Mouse (Mus musculus): ENCODE data around the gene Snx29. TPM values are rescaled to one million over a fixed set of nuclear protein-coding genes. Genes with fewer than 3 reads are reported as not detected.

Snx29 gene
- total and polyA plus RNA-seq, 3 experiments = 6.5 to 19.4 (median 16.8) TPM

DNA sequence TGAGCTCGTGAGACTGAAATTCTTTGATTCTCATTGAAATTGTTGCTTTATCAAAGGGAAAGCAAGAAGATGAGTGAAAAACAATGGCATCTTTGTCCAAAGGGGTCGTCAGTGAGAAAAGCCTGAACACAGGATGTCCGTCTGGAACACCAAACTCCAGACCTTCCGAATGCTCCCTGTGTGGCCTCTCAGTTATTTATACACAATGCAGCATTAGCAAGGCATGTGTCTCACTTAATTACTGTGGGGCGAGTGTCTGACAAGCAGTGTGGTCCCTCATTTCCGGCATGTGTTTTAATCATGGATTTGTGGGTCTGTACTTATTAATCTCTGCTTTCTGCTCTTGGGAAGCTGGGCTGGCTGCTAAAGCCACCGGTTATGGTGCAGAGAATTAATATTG lies 275.1 kb downstream of the Snx29 start:
- no peak for DNase-seq

DNA sequence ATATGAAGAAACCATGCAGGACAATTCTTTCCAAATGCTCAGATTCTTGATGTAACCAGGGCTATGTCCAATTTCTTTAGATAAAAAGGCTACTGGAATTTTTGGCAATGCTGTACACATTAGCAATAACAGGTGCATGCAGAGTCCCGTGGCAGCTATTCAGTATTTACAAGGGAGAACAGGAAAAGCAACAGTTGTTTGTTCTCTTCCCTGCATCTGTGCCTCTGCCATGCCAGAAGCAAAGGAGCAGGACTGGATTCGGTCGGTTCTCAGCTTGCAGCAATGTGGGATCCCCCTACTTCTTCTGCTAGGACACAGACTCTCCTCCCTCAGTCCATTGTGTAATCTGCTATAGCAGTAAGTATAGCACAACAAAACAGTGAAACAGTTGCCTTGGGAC lies 276.8 kb downstream of the Snx29 start:
- DNase-seq = no peak

DNA sequence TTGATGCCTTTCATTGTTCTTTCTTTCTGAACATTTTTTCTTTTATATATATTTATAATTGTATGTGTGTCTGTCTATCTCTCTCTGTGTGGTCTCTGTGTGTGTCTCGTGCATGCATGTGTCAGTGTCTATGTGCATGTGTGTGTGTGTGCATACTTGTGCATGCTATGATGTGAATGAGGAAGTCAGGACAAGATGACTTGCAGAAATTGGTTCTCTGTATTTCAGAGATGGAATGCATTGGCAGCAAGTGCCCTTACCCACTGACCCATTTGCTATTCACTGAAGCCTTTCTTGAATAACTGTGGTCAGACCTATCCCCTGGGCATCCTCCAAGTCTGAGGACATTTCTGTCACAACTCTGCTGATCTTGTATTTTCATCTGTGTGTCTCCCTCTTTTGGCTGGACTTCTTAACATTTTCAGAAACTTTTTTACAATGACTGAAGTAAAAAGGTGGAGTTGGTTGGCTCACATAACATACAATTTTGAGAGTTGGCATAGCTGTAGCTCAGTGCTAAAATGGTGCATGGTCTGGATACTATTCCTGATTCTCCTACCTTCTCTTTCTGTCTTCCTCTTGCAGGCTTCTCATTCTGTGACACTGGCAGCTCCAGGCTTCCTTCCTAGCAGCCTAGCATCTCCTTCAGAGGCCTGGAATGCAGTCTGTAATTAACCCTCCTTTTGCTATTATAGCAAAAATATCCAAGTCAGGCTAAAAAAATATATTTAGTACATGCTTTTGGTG lies 278.8 kb downstream of the Snx29 start:
- DNase-seq = no peak

GRCm38 (mm10) chr16:11603667-11604422 lies 281.1 kb downstream of the Snx29 start:
- peak; percentile 18 for DNase-seq

- DNase-seq = no peak
Measured at GRCm38 (mm10) chr16:11612526-11613126, 289.9 kb downstream of the Snx29 start.

GRCm38 (mm10) chr16:11614401-11615014 lies 291.8 kb downstream of the Snx29 start:
- peak; percentile 68 for DNase-seq

DNA sequence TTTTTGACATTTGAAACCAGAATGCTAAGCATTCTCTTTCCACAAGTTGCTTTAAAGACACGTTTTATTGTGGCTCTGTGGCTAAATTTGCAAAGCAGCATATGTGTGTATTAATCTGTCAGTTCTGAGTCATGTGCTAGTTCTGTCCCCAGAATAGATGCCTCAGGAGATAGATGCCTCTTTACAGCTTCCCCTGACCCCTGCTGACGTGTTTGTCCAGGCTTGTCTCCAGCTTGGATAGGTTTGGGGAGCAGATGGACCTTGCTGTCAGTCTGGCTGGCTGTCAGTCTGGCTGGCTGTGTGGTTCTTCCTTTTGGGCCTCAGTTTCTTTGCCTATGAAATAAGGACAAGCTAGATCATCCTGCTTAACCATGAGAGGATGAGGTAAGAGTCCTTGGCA lies 292.9 kb downstream of the Snx29 start:
- peak; percentile 77 for DNase-seq

DNA sequence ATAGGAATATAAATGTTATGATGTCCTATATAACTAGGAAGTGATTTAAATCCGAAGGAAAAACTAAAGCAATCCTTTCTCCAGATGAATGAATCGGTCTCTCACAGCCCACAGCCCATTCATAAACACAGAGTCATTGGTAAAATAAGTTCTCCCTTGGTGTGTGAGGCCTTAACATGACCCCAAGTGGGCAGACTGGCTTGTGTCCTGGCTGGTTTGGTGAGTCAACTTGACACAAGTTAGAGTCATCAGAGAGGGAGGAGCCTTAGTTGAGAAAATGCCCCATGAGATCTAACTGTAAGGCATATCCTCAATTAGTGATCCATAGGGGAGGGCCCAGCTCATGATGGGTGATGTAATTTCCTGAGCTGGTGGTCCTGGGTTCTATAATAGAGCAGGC lies 297.2 kb downstream of the Snx29 start:
- no peak for DNase-seq

DNA sequence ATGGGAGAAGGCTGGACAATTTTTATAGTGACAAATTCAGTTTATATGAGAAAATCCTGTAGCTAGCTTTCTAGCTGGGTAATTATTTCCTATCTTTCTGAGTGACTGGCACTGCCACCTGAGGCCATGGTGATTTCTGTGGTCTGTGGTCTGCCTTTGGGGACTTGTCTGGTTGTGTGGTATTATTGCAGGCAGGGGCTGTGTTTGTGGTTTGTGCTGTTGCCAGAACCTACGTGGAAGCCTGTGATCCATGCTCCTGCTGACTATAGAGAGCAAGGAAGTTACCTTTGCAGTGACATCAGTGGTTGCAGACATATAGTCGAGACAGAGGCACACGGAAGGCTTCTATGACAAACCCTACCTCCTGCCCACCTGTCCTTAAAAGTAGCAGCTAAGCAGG lies 298.3 kb downstream of the Snx29 start:
- no peak for DNase-seq

- DNase-seq = no peak
Measured at GRCm38 (mm10) chr16:11621664-11622063, 299.0 kb downstream of the Snx29 start.

DNA sequence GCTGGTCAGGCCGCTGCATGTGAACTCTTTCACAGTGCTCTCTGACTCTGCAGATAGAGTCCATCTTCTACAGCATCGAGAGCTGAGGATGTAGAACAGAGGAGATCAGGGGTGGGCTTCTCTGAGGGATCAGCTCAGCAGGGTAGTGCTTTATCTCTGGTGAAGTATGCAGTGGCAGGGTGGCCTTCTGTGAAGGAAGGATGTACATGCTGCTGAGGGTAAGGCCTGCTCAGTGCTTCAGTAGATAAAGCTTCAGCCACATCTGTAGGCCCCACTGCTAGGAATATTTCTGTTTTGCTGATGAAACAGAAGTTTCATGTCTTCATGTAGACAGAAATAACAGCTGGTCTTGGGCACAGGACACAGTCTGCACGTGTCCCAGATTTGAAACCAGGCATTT lies 300.3 kb downstream of the Snx29 start:
- DNase-seq = no peak

- DNase-seq = no peak
Measured at GRCm38 (mm10) chr16:11624121-11624520, 301.4 kb downstream of the Snx29 start.

DNA sequence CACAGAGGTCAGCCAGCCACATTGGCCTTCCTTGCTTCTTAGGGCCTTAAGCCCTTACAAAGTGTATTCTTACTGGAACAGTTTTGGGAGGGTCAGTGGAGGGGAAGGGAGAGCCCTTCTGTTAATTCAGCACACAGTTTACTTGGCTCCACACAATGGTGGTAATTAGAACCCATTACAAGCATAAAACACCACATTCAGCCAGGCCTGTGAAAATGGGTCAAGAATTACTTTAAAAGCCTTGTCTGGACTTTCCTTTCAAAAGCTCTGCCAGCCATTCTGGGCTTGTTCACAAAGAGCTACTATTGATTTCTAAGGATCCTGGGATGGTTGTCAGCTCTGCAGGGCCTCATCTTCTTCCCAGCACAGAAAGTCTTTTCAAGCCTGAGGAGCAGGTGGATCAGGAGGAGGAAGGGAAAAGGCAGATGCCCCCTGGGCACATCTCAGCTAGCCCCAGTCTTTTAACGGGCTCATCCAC lies 303.3 kb downstream of the Snx29 start:
- DNase-seq = no peak

- no peak for DNase-seq
Measured at GRCm38 (mm10) chr16:11626616-11627015, 303.9 kb downstream of the Snx29 start.

GRCm38 (mm10) chr16:11627866-11628638 lies 305.3 kb downstream of the Snx29 start:
- no peak for DNase-seq

GRCm38 (mm10) chr16:11629704-11630103 lies 307.0 kb downstream of the Snx29 start:
- no peak for DNase-seq

DNA sequence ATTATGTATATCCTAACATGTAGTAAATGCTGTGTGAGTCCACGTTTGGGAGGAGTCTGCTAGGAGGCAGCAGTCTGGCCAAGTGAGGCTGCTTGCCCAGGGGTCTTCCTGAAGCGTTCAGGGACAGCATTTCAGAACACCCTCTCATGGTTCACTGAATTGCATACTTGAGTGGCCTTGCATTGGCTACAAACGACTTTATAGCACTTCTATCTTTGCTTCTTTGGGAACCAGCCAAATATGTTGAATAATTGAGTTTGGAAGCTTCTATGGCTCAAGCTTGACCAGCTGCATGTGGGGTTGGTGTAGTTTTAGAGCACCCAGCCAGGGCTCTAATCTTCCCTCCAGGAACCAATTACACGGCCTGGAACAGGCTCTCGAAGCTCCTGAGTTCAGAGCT lies 307.8 kb downstream of the Snx29 start:
- DNase-seq = no peak

GRCm38 (mm10) chr16:11632205-11632747 lies 309.6 kb downstream of the Snx29 start:
- no peak for DNase-seq

DNA sequence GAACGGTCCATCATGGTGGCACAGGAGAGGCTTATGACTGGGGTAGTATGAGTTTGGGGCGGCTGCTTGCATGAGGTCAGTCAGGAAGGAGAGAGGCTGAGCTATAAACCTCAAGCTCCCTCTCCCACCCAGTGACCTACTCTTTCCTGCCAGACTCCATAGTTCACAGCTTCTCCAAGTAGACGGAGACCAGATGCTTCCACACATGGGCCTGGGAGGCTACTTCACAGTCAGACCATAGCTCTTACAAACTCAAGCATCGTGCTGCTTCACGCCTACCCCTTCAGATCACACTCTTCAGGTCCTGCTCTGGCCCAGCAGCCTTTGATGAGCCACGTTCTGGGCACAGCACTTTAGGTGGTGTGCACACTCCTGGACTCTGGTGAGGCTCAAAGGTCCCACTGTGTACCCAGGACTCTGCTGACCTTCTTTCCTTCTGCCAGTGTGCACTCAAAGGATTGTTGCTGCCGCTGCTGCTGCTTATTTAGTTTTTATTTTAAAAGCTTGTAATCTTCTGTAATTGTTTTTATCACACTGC lies 313.6 kb downstream of the Snx29 start:
- no peak for DNase-seq

- no peak for DNase-seq
Measured at GRCm38 (mm10) chr16:11636902-11637301, 314.2 kb downstream of the Snx29 start.

DNA sequence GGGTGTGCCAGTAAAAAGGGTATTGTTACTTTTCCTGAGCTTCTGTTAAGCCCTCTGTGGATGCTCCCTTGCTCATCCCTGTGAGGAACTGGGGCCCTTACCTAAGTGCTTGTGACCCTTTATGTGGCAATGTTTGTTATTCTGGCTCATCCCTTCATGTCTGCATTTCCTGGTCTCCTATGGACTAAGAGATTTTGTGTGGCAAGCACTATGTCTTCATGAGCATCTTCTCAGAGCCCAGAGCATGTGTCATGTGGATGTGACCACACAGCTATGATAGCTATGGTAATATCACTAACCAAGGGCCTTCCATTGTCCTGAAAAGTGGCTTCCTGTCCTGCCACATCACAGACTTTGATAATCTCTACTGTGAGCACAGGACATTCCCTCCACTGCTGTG lies 315.1 kb downstream of the Snx29 start:
- DNase-seq = no peak

All from adrenal gland, adult 2 months (tissue).